Mouse (Mus musculus): ENCODE measurements around the gene 1700019D03Rik. TPM values are rescaled to one million over a fixed set of nuclear protein-coding genes. Genes with fewer than 3 reads are reported as not detected.
"Not testable (repeated sequence)": the region's sequence is repeated elsewhere in the genome, so short reads cannot be mapped to it uniquely, and the experiment has no call there.

The 1700019D03Rik gene
- polyA plus RNA-seq, 3 experiments from 2014 or later: 5.5 to 12.3 (median 11.1) TPM

DNA sequence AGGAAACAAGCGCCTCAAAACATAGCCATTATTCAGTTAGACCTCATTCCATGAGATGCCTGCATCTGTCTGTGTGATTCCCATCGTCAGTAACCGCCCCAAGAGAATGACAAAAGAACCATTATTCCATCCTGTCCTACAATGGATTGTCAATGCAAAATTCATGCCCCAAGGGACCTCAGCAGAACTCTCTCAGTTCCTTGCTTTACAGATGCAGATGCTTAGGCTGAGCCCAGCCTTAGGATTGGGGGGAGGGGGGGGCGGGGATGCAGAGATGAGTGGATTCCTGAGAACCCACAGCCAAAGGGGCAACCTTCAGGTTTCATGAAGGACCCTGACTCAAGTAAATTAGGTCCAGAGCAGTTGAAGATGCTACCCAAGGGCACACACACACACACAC is 66.4 kb downstream of the 1700019D03Rik start:
- ATAC-seq: no peak

DNA sequence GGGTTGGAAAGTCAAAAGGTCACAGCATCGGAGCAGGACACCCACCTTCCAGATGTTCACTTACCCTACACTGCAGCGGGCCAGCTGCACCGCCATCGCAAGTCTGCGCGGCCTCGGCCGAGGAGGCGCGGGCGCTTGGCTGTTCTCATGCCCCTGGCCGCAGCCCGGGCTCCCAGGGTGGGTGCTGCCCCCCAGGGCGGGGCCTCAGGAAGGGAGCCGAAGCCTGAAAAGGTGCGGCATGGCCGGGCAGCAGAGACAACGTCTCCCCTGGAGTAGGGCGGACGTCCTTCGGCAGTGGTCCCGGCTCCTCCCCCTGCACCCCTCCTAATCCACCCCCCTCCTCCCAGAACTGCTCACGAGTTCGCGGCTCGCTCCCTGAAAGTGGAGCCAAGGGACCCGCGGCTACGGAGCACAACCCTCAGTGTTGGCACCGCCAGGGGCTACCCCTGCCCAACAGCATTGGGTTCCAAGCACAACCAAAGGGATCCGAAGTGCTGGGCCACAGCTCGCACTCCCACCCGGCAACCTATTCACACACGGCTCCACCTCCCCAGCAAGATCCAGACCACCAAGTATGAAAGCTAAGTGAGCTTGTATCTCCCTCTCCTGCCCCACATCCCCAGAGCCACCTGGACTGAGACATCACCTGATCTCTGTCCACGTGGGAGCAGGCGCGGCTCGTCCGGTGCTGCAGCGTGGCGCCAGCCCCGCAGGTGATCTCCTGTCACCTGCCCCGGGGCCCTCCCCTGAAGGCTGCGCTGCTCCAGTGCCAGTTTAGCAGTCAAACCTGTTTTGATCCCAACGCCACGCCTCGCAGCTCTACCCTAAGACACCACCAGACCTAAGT is 67.2 kb downstream of the 1700019D03Rik start:
- ATAC-seq: peak; percentile 57

DNA sequence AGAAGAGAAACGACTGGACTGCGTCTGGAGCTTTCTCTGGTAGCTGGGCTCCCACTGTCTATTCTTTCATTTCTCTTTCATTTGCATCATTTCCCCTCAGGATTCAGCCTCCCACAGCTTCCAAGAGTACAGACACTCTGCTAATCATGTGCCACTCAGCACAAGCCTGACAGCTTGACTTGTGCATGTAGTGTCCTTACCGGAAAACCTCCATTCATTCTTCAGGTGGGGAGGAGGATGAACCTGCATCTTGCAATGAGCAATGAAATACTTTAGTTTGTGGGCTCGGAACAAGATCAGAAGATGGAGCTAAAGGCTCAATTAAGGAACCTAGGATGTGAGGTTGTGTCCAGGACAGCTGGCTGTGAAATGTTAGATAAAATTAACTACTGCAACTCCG is 67.8 kb downstream of the 1700019D03Rik start:
- peak; percentile 44 for ATAC-seq

DNA sequence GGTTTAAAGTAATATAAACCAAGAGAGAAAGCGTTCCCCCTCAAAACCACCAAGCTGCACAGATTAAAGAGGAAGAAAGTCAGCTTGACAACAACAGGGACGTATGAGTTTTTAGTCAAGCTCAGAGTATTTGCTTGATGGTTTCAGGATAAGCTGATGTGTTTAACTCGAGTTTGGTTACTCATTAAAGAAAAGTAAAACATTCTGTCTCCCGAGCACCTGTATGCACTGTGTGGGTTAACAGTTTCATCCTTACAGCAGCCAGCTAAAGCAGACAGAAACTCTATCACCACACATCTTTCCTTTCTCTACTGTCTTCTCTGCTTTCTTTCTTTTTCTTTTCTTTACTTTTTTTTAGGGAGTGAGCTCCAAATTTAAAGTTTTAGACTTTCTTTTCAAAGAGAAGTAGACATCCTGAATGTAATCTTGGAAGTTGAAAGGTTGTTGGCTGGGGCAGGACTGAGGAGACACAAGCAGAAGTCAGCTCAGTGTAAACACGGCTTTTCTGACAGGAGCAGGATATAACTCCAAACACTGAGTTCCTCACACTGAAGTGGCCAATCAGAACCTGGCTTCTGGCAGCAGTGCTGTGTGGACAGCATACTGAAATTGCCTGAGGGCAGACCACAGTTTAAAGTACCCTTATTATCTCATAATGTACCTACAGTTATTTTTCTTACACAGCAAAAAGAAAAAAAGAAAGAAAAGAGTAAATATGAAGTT is 68.7 kb downstream of the 1700019D03Rik start:
- no peak for ATAC-seq

DNA sequence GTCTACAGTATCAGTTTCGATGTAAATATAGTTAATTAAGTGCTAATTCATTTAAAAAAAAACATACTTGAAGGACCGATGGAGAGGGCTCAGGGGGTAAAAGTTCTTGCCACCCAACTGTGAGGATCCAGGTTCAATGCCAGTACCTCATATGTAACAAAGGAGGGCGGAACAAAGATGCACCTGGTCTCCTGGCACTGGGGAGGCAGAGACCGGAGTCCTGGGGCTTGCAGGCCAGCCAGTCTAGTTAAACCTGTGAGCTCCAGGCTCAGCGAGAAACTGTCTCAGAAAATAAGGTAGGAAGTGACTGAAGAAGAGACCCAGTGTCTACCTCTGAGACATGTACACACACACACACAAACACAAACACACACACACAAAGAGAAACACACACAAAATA is 72.1 kb downstream of the 1700019D03Rik start:
- ATAC-seq: no peak

DNA sequence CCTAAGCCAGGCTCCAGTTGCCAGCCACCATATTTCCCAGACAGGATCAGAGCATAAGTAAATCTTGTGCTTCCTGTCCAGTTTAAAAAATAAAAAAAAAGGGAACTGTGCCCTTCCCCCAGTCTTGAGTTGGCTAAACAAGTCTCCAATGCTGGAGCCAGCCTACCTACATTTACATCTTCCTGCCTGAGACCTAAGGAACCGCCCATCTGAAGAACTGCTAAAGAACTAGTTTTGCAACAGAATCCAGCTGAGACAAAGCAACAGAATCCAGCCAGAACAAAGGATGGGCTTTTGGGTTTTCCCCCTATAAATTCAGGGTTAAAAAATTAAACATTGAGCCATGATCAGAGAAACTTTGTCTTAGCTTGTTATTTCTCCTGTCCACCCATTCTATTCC is 81.0 kb downstream of the 1700019D03Rik start:
- no peak for ATAC-seq

DNA sequence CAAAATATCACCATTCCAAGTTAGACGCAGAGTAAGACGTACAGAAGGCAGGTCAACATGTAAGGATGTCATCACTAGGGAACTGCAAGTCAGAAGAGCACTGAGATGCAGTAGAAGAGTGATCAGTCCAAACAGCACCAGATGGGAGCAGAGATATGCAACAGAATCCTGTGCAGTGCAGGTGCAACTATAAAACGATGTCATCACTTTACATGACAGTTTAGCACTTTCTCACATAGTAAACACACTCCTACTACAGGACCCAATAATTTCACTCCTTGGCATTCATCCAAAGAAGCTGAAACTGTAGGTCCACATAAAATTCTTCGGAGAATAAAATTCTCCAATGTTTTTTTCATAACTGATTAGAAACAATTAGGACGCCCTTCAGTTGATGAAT is 85.5 kb downstream of the 1700019D03Rik start:
- no peak for ATAC-seq

DNA sequence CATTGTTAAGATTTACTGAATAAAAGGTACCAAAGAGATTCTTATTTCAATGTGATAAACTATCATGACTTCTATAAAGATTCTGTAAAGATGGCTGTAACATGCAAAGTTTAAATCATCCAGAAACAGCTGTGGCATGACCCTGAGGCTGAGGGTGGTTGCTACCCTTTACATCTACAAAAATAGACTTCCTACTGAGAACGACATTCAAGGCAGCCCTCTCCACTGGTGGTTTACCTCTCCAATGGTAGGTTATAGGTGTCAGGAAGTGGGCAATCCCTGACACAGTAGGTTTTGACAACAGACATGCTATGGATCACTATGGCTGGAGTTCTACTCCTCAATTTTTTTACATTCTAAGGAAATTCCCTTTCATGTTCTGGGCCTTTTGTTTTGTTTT is 95.5 kb downstream of the 1700019D03Rik start:
- ATAC-seq: peak; percentile 88

DNA sequence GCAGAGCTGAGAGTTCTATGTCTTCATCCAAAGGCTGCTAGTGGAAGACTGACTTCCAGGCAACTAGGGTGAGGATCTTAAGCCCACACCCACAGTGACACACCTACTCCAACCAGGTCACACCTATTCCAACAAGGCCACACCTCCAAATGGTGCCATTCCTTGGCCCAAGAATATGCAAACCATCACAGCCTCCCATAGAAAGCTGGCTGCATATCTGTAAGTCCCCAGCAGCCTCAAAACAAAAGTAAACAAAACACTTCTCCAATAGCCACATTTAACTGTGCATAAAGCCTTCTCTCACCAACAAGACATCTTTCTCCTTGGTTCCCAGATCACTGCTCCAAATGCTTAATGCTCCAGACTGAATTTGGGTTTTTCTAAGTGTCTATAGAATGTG is 101.1 kb downstream of the 1700019D03Rik start:
- not testable (repeated sequence) for ATAC-seq

DNA sequence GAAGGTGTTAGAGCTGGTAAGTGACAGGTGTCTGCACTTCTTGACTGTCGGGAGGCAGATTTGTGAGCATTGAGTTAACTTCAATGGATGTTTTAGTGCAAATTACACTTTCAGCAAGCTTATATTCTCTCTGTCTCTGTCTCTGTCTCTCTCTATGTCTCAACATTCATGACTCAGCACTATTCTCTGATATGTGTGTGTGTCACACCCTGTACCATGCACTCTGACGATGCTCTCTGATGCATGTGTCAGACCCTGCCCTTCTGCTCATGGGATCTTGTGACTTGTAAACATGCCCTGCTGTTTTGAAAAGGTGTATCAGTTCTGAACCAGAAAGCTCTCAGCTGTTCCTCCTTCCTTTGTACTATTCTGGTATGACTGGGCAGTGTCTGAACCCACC is 103.3 kb downstream of the 1700019D03Rik start:
- no peak for ATAC-seq

DNA sequence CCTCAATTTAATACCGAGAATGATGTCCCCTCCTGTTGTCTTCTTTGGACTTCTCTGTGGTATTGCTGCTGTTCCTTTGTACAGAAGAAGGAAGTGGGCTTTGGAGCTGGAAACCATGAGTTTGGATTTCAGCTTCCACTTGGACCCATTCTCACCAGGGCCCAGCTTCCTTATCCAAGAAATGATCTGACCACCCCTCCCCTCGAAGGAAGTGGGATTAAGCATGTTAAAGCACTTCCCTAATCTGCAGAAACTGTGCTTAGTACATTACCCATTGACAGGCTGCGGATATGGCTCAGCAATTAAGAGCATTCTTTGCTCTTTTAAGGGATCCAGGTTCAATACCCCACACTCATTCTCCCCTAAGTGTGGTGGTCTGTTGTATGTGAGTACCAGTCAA is 110.2 kb downstream of the 1700019D03Rik start:
- ATAC-seq: no peak

DNA sequence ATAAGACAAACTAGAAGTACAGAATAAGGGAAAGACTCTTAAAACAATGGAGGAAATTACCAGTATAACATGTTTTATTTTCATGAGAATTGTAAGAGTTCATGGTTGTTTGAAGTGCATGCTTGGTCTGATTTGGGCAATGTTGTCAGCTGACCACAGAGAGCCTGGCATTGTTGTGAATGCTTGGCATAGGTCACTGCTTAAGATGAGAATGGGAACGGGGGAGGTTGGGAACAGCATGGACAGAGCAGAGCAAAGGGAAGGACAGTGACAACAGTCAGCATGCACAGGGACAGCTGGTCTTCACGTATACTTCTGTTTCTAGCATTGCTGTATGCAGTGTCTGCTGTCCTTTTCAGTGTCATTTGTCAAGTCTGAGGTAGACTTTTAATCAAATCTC is 135.8 kb downstream of the 1700019D03Rik start:
- no peak for ATAC-seq

Other genes with a start within 250 kb of the 1700019D03Rik start
- 100 to 1,000 TPM in 2 of 3 experiments, 10 to 100 TPM in 1; 96.3 to 126 (median 110) TPM for gene Inpp1, start 202.5 kb downstream of the 1700019D03Rik start, polyA plus RNA-seq (2017; shearing (Covaris generic))
- gene Hibch, start 175.2 kb downstream of the 1700019D03Rik start, polyA plus RNA-seq (2017; shearing (Covaris generic)): 10 to 100 TPM; 28.0 to 33.2 (median 32.3) TPM
- under 1 TPM in 2 of 3 experiments, not detected in 1; 0.28 to 0.43 TPM for gene Mstn, start 41.5 kb upstream of the 1700019D03Rik start, polyA plus RNA-seq (2017; shearing (Covaris generic))
- gene 1700019A02Rik, start 167.5 kb upstream of the 1700019D03Rik start, polyA plus RNA-seq (2017; shearing (Covaris generic)): not detected

All from inflammation-experienced regulatory T-cells, adult 6 months (primary cell).